Mouse (Mus musculus): ENCODE measurements around the gene Mas1. TPM values are rescaled to one million over a fixed set of nuclear protein-coding genes. Genes with fewer than 3 reads are reported as not detected.

Mas1 gene
- total RNA-seq, 2 experiments from 2014 or later: 14.6 to 16.6 TPM

GRCm38 (mm10) chr17:12839475-12840267, 28.3 kb downstream of the Mas1 start:
- intact Hi-C loops (cut with DNase I): no loop called here
- peak; percentile 19 to 58 for DNase-seq (ENCODE audit: extremely low spot score in 1 of 2, low spot score in 2 of 2)

- DNase-seq (ENCODE audit: extremely low spot score in 1 of 2, low spot score in 2 of 2): no peak
- intact Hi-C loops (cut with DNase I): no loop called here
Observed at GRCm38 (mm10) chr17:12835738-12836137, 32.2 kb downstream of the Mas1 start.

GRCm38 (mm10) chr17:12834826-12835225, 33.1 kb downstream of the Mas1 start:
- DNase-seq (ENCODE audit: extremely low spot score in 1 of 2, low spot score in 2 of 2): no peak
- intact Hi-C loops (cut with DNase I): no loop called here

- intact Hi-C loops (cut with DNase I): no loop called here
Observed at GRCm38 (mm10) chr17:12834317-12834716, 33.6 kb downstream of the Mas1 start.

GRCm38 (mm10) chr17:12832657-12833056, 35.3 kb downstream of the Mas1 start:
- peak in 1 of 2 experiments; percentile 8 for DNase-seq (ENCODE audit: extremely low spot score in 1 of 2, low spot score in 2 of 2)
- intact Hi-C loops (cut with DNase I): no loop called here

More at GRCm38 (mm10) chr17:12834317-12834716, 33.6 kb downstream of the Mas1 start:
- DNase-seq (ENCODE audit: extremely low spot score in 1 of 2, low spot score in 2 of 2): no peak

- intact Hi-C loops (cut with DNase I): no loop called here
- peak in 1 of 2 experiments; percentile 9 for DNase-seq (ENCODE audit: extremely low spot score in 1 of 2, low spot score in 2 of 2)
Observed at GRCm38 (mm10) chr17:12832231-12832630, 35.7 kb downstream of the Mas1 start.

- intact Hi-C loops (cut with DNase I): no loop called here
- DNase-seq (ENCODE audit: extremely low spot score in 1 of 2, low spot score in 2 of 2): peak in 1 of 2 experiments; percentile 8
Observed at GRCm38 (mm10) chr17:12830351-12830750, 37.6 kb downstream of the Mas1 start.

GRCm38 (mm10) chr17:12815885-12816284, 52.1 kb downstream of the Mas1 start:
- intact Hi-C loops (cut with DNase I): loop anchor here (10.0 kb wide), 1 partner anchor 271 kb away; no protein-coding TSS in a partner anchor
- DNase-seq (ENCODE audit: extremely low spot score in 1 of 2, low spot score in 2 of 2): no peak

GRCm38 (mm10) chr17:12814502-12814901, 53.4 kb downstream of the Mas1 start:
- DNase-seq (ENCODE audit: extremely low spot score in 1 of 2, low spot score in 2 of 2): no peak
- intact Hi-C loops (cut with DNase I): loop anchor here (10.0 kb wide), 1 partner anchor 270 kb away; no protein-coding TSS in a partner anchor

- intact Hi-C loops (cut with DNase I): loop anchor here (10.0 kb wide), 1 partner anchor 266 kb away; no protein-coding TSS in a partner anchor
- no peak for DNase-seq (ENCODE audit: extremely low spot score in 1 of 2, low spot score in 2 of 2)
Observed at GRCm38 (mm10) chr17:12810973-12811303, 57.0 kb downstream of the Mas1 start.

GRCm38 (mm10) chr17:12810103-12810972, 57.6 kb downstream of the Mas1 start:
- peak in 1 of 2 experiments; percentile 68 for DNase-seq (ENCODE audit: extremely low spot score in 1 of 2, low spot score in 2 of 2)
- intact Hi-C loops (cut with DNase I): loop anchor here (10.0 kb wide), 1 partner anchor 266 kb away; no protein-coding TSS in a partner anchor

GRCm38 (mm10) chr17:12808851-12809250, 59.1 kb downstream of the Mas1 start:
- intact Hi-C loops (cut with DNase I): no loop called here
- DNase-seq (ENCODE audit: extremely low spot score in 1 of 2, low spot score in 2 of 2): no peak

- no peak for DNase-seq (ENCODE audit: extremely low spot score in 1 of 2, low spot score in 2 of 2)
- intact Hi-C loops (cut with DNase I): no loop called here
Observed at GRCm38 (mm10) chr17:12804584-12805445, 63.1 kb downstream of the Mas1 start.

GRCm38 (mm10) chr17:12801861-12802540, 65.9 kb downstream of the Mas1 start:
- intact Hi-C loops (cut with DNase I): no loop called here

GRCm38 (mm10) chr17:12799368-12800275, 68.3 kb downstream of the Mas1 start:
- intact Hi-C loops (cut with DNase I): loop anchor here (10.0 kb wide), 1 partner anchor 195 kb away; the partner anchor contains the start of gene Wtap
- DNase-seq (ENCODE audit: extremely low spot score in 1 of 2, low spot score in 2 of 2): no peak

More at GRCm38 (mm10) chr17:12801861-12802540, 65.9 kb downstream of the Mas1 start:
- DNase-seq (ENCODE audit: extremely low spot score in 1 of 2, low spot score in 2 of 2): no peak

GRCm38 (mm10) chr17:12798571-12798970, 69.4 kb downstream of the Mas1 start:
- no peak for DNase-seq (ENCODE audit: extremely low spot score in 1 of 2, low spot score in 2 of 2)
- intact Hi-C loops (cut with DNase I): loop anchor here (10.0 kb wide), 1 partner anchor 196 kb away; the partner anchor contains the start of gene Wtap
